Mouse (Mus musculus) T-helper 2 cell (primary cell): ENCODE measurements around the gene Hsd17b14.

Experiments used
- in situ Hi-C: fragments of 300-600 bp; cut with MboI, MseI; formaldehyde crosslinking; loops from one replicate; pipeline ENCODE4 v1.15.1; 2025; ENCODE audit warnings: high pct_unique_total_duplicates

The Hsd17b14 gene

GRCm38 (mm10) chr7:45597527-45597926 is 42.8 kb downstream of the Hsd17b14 start:
- in situ Hi-C loops: loop anchor here (10.0 kb wide), 1 partner anchor 1197 kb away; the partner anchor contains the start of genes Gtf2h1 and Hps5

DNA sequence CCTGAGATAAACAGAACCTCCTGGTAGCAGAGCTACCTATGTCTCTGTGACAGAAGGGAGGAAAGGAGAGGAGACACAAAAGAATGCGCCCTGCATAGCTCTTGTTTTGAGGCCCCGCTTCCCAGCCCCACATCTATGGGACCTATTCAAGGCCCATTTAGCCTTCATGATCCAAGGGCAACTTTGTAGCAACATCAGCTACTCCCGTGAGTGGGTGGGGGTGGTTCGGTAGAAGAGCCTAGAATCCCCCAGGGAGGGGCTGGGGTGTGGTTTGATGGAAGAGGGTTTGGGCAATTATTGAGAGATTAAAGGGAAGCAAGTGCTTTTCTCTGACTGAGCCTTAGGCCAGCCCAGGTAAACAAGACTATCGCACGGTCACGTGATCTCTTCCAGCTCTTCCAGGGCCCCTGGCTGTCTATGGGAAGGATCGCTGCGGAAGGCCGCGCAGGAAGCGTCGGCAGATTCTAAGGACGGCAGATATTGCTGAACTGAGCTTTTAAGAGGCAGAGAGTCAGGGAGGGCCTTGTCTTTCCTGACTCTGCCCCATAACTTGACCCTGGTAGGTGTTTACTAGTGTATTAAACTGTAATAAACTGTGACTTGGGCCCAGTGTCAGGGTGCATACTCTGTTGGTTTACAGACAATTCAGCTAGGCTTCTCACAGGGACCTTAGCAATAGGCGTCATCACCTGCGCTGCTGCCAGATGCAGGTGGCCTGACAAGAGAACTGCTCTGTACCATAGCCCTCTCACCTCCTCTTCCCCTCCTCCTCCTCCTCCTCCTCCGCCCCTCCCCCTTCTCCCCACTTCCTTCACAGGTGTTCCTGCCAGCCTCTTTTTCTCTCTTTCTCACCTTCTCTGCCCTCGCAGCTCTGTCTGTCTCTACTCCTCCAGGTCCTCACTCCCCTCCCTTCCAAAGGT is 44.5 kb downstream of the Hsd17b14 start:
- in situ Hi-C loops: loop anchor here (10.0 kb wide), 1 partner anchor 1196 kb away; the partner anchor contains the start of genes Gtf2h1 and Hps5

DNA sequence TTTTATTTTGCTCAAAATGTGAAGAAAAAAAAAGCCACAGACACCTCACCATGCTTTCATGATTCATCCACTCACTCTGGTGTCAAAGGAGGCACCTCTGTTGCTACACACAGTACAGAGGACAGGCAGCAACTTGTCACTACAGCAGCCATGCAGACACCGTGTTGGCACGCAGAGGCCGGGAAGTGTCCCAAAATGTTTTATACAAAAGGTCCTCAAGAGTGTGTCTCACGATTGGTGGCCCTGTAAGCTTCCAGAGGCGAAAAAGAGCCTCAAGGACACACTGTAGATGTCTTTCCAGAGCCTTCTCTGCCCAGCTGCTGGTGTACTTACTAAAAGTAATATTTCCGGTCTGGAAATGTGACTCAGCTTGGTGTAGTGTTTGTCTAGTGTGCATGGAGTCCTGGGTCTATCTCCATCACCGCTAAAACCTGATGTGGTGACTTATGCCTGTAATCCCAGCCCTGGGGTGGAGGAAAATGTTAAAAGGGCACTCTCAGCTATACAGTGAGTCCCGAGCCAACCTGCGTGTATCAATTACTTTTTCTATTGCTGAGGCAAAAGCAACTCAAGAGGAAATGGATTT is 51.1 kb downstream of the Hsd17b14 start:
- in situ Hi-C loops: no loop called here

DNA sequence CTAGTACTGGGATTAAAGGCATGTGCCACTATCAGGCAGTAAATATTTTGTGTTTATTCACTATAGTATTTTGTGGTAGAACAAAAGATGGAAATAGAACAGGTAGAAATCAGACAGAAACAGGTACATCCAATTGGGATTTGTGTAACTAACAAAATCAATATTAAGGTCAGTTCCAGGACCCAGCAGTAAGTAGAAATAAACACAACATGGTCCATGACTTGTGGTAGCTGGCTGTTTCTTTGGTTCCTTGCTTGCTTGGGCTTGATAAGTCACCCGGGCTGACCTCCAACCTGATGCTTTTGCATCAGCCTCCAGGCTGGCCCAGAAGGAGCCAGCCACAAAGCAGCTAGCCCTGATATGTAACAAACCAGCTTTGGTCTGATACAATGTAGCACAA is 54.8 kb downstream of the Hsd17b14 start:
- in situ Hi-C loops: no loop called here

GRCm38 (mm10) chr7:45616277-45616676 is 61.6 kb downstream of the Hsd17b14 start:
- in situ Hi-C loops: no loop called here

- in situ Hi-C loops: no loop called here
Observed at GRCm38 (mm10) chr7:45617042-45617695, 62.5 kb downstream of the Hsd17b14 start, which contains the start of gene Fut1. Gene Fut1 (plus strand): TSS chr7:45617289.
